Mouse (Mus musculus): ENCODE measurements around the gene Mgat3. TPM values are rescaled to one million over a fixed set of nuclear protein-coding genes. Genes with fewer than 3 reads are reported as not detected.

Mgat3 gene
- polyA plus RNA-seq, 1 experiment from 2014 or later, result 7.3 TPM

Other genes with a start within 250 kb of the Mgat3 start
- 1.5 and 1.8 TPM in 2 replicates for gene Cbx7, start 202.6 kb upstream of the Mgat3 start, polyA plus RNA-seq (2014; fragmentation: Nextera tagmentation; extraction: Ambion mirVana)
- 6.1 and 6.7 TPM in 2 replicates for gene Pdgfb, start 158.7 kb upstream of the Mgat3 start, polyA plus RNA-seq (2014; fragmentation: Nextera tagmentation; extraction: Ambion mirVana)
- gene Syngr1, start 82.4 kb upstream of the Mgat3 start, polyA plus RNA-seq (2014; fragmentation: Nextera tagmentation; extraction: Ambion mirVana), result 10.3 and 10.5 TPM in 2 replicates
- 1,242 and 1,346 TPM in 2 replicates for gene Rpl3, start 81.9 kb upstream of the Mgat3 start, polyA plus RNA-seq (2014; fragmentation: Nextera tagmentation; extraction: Ambion mirVana)
- gene Tab1, start 40.6 kb upstream of the Mgat3 start, polyA plus RNA-seq (2014; fragmentation: Nextera tagmentation; extraction: Ambion mirVana), result 27.6 and 36.3 TPM in 2 replicates
- gene Mief1, start 60.3 kb downstream of the Mgat3 start, polyA plus RNA-seq (2014; fragmentation: Nextera tagmentation; extraction: Ambion mirVana), result 27.9 and 30.0 TPM in 2 replicates
- gene AC140267.1, start 62.1 kb downstream of the Mgat3 start, polyA plus RNA-seq (2014; fragmentation: Nextera tagmentation; extraction: Ambion mirVana), result not detected in 2 replicates
- gene Atf4, start 81.5 kb downstream of the Mgat3 start, polyA plus RNA-seq (2014; fragmentation: Nextera tagmentation; extraction: Ambion mirVana), result 132 and 140 TPM in 2 replicates
- 52.6 and 55.0 TPM in 2 replicates for gene Rps19bp1, start 90.6 kb downstream of the Mgat3 start, polyA plus RNA-seq (2014; fragmentation: Nextera tagmentation; extraction: Ambion mirVana)
- gene Cacna1i, start 113.5 kb downstream of the Mgat3 start, polyA plus RNA-seq (2014; fragmentation: Nextera tagmentation; extraction: Ambion mirVana), result 0.04 and 0.06 TPM in 2 replicates